Mouse (Mus musculus) spleen, adult 2 months (tissue): ENCODE results near the gene Lancl1.

Source experiments
- CTCF ChIP-seq: fragments of 200-500 bp; IDR thresholded peaks from 2 replicates; pipeline ENCODE4 v1.5.1; 2011; ENCODE audit warnings: mild to moderate bottlenecking, inconsistent platforms; ENCODE audit not compliant: insufficient read depth, insufficient read length, insufficient replicate concordance; ENCODE audit errors: extremely low read depth
- POLR2A ChIP-seq: fragments of 200-500 bp; IDR thresholded peaks from 2 replicates; pipeline ENCODE4 v1.6.1; 2011; ENCODE audit warnings: low read depth, low read length, inconsistent platforms

DNA sequence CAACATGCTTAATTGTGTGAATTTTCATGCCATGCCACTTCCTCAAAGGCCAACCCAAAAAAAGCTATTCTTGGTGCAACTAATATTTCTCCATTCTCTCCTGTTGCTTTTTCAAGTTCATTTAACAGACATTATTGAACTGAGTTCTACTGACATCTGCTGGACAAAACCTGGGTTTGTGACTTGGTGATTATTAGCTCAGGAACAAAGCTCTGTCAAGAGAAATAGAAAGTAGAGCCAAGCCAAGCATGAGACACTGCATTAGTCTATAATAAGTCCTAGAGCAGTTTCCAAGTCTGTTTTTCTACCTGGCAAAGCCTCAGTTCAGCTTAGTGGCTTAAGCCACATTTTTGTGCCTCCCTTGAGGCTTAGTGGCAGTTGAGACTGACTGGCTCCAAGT lies 45.9 kb downstream of the Lancl1 start:
- TF ChIP-seq CTCF: no peak
- no peak for TF ChIP-seq POLR2A
